Mouse (Mus musculus): Measurements from ENCODE around the gene Pcsk2.

GRCm38 (mm10) chr2:143709979-143710378, 164.0 kb downstream of the Pcsk2 start:
- TF ChIP-seq CTCF (IDR thresholded peaks at IDR 0.05; ENCODE audit: insufficient read depth, low read length) (no peak), POLR2A (IDR thresholded peaks at IDR 0.05; ENCODE audit: borderline replicate concordance, extremely low read depth, low read depth, low read length) (no peak)

All from lung, adult 2 months (tissue).